In the genomic region with DNA sequence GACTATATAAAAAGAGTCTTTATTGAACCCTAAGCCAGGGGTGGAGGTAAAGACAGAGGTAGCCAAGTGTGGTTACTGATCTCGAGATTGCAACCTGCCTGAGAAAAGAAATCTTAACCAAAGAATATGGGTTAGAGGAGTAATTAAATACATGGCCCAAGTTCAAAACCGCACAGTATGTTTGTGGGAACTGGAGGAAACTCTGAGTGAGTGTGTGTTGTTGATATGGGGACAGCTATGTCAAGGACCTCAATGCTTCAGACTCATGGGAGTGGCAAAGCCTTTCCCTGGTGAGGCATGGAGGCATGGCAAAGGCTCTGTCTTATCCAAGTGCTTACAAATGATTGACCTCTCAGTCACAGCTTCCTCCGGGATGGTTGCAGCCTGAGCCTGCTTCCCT, we compare ENCODE assay signal across 1 mouse cellular context.
A peak's percentile ranks its signal among the peaks of the same experiment; 100 is the strongest.
TF ChIP-seq lines count a peak whose summit lies in the region.

No protein-coding gene starts in this region.

TF ChIP-seq in MEL, 35 proteins besides CTCF, POLR2A, EP300 and RAD21 (continued from another document):
- TF ChIP-seq UBTF (IDR thresholded peaks at IDR 0.05; ENCODE audit: borderline replicate concordance, insufficient read depth, low read depth, low read length) (no peak), NELFE (IDR thresholded peaks at IDR 0.05; ENCODE audit: low read depth, low read length) (no peak), MXI1 (IDR thresholded peaks at IDR 0.05; ENCODE audit: low read depth, low read length) (no peak), MAZ (IDR thresholded peaks at IDR 0.05; ENCODE audit: low read depth, low read length) (no peak), ETS1 (IDR thresholded peaks at IDR 0.05; ENCODE audit: low read depth, low read length) (peak; percentile 47; the same call in 1 of the 2 replicates)
